Mouse (Mus musculus) B cell, adult 62 days (primary cell): ENCODE measurements around the gene Serpinb6d. TPM values are rescaled to one million over a fixed set of nuclear protein-coding genes. Genes with fewer than 3 reads are reported as not detected.

ENCODE experiments used
- total RNA-seq: library from RNA; stranded (reverse); gene quantifications from 4 replicates; pipeline ENCODE4 v1.2.4, GENCODE M21; 2023

The Serpinb6d gene
- total RNA-seq = not detected in 4 replicates

DNA sequence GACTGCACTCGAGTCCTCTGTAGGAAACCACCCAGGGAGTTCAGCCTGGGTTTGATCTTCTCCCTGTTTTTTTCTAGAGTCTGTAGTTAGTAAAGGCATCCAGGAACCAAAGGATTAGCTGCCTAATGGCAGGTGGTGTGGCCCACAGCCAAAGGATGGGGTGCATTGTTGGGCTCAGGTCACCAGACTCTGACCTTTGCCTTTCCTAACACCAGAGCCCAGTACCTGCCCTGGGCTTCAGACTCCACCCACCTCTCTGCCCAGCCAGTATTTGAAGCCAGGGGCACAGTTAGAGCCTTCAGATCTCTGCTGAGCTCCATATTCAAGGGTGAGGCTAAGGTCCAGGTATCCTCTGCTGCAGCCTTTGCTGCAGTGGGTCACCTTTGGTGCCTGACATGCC is at the start of gene Serpinb6d:
Gene Serpinb6d, plus strand, starts transcription at position 301 of the 400 bp plus-strand sequence.

Other genes starting within 250 kb of the Serpinb6d start
- gene Serpinb9g, start 176.6 kb upstream of the Serpinb6d start, total RNA-seq = not detected in 4 replicates
- gene Serpinb6e, start 182.0 kb downstream of the Serpinb6d start, total RNA-seq = not detected in 4 replicates
- not detected in 4 replicates for gene Serpinb6c, start 244.3 kb downstream of the Serpinb6d start, total RNA-seq